Mouse (Mus musculus) ES-E14 (cell line): ENCODE data around the gene Mmp24.

ENCODE experiments used
- MAFK ChIP-seq: IDR thresholded peaks from 2 replicates; pipeline ENCODE4 v1.6.1; 2014; ENCODE audit warnings: mild to moderate bottlenecking, low read depth, low read length, inconsistent platforms; ENCODE audit not compliant: insufficient read depth
- ZC3H11A ChIP-seq: IDR thresholded peaks from 2 replicates; pipeline ENCODE4 v1.6.1; 2012; ENCODE audit warnings: low read depth, mild to moderate bottlenecking, inconsistent platforms, low read length, borderline replicate concordance

DNA sequence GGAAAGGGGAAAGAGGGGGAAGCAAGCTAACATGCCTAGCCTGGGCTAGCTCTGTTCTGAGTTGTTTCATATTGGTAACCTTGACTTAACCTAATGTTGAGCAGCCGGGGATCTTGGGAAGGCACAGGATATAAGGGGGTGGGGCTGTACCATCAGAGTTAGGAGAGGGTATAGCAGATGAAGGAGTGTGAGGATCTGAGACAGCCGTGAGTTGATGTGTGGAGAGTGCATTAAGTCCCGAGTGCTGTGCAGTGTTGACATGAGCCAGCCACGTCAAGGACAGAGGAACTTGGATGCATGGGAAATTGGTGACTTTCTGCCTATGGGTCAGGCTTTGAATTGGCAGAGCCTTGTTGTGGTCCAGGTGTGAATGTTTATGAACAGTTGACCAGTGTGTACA is 37.5 kb downstream of the Mmp24 start:
- TF ChIP-seq ZC3H11A = no peak
- TF ChIP-seq MAFK = no peak
